Mouse (Mus musculus): Measurements from ENCODE around the gene Serpina3f.

Serpina3f gene

DNA sequence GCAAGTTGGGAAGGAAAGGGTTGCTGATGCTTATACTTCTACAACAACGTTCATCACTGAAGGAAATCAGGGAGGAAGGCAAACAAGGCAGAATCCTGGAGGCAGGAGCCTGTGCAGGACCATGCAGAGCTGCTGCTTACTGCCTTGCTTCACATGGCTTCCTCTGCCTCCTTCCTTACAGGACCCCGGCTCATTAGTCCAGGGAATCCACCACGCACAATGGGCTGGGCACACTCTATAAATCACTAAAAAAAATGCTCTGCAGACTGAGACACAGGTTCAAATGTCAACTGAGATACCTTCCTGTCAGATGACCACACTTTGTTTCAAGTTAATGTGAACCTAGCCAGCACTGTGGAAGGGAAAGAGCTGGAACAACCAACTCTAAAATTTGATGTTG is 46.7 kb downstream of the Serpina3f start:
- no peak for DNase-seq

DNA sequence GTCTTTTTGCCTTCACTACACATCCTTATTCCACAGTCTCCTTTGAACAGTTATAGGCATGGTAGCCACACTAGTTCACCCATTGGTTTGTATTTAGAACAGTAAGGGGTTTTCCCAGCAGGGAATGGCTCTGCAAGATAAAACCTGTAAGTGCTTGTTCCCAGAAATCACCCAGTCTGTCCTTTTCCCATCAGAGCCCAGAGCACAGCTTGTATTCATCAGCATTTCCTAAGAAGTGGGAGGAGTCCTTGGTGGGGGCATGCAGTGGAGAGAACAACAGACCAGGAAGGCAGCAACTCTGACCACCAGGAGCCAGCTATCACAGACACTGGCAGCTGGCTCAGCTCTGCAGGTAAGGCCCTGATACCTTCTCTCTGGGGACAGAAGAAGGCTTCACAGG is 48.5 kb downstream of the Serpina3f start, which contains the start of gene Serpina3i:
Gene Serpina3i, plus strand, starts transcription at position 260 of the 400 bp plus-strand sequence.
- no peak for DNase-seq

DNA sequence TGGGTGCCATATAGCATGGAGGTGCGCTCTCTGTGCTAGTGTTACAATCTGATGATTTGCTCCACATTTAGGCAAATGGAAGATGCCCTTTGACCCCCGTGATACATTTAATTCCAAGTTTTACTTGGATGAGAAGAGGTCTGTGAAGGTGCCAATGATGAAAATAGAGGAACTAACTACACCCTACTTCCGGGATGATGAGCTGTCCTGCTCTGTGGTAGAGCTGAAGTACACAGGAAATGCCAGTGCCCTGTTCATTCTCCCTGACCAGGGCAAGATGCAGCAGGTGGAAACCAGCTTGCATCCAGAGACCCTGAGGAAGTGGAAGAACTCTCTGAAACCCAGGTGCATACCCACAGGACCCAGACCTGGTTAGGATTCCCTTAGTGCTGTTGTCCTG is 52.0 kb downstream of the Serpina3f start:
- DNase-seq: no peak

Measured in cerebellum, adult 11 months (tissue).